Mouse (Mus musculus) CD4-positive, CD25-positive, alpha-beta regulatory T cell, adult 9 weeks (primary cell): ENCODE measurements around the gene Dnmbp. TPM values are rescaled to one million over a fixed set of nuclear protein-coding genes. Genes with fewer than 3 reads are reported as not detected.

Source experiments
- polyA plus RNA-seq: library from polyadenylated mRNA; unstranded; fragments of 100-300 nt; shearing (Covaris generic); gene quantifications from one replicate; pipeline ENCODE4 v1.2.1, GENCODE M21; 2017

Dnmbp gene
- polyA plus RNA-seq: 7.3 TPM

DNA sequence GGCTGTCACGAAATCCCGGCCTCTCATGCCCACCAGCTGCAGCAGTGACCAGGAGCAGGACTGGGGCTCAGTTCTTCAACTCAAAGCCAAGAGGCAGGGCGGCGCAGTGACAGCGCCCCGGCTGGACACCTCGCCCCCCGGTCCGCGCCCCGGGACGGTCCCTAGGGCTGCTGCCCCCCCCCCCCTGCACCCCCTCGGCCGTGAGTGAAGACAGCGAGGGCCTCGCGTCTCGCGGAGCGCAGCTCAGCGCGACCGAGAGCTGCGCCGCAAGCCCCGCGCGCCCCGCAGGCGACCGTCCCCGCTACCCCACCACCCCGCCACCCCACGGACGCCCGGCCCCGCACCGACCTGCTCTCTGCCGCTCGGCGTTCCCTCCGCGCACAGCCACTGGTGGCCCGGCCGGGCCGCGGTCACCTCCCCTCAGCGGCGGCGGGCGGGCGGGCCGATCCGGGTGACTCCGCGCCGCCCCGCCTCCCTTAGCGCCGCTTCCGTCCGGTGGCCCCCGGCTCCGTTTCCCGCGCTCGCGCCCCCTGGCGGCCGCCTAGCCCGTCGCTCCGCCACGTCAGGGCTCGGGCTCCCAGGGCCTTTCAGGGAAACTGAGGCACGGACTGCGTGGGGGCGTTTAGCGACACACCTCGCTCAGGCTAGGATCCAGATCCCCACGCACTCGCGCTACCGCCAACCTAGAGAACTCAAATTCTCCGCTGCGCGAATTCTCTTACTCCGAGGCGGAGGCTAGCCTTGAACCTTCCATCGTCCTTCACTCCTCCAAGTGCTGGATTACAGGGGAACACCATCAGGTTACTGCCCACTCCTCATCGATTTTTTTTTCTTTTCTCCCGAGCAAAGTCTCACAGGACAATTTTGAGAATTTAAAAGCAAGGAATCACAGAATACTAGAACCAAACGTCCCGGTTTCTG is at the start of gene Dnmbp:
Dnmbp (minus strand) TSS at position 423 of the 921 bp plus-strand sequence.

DNA sequence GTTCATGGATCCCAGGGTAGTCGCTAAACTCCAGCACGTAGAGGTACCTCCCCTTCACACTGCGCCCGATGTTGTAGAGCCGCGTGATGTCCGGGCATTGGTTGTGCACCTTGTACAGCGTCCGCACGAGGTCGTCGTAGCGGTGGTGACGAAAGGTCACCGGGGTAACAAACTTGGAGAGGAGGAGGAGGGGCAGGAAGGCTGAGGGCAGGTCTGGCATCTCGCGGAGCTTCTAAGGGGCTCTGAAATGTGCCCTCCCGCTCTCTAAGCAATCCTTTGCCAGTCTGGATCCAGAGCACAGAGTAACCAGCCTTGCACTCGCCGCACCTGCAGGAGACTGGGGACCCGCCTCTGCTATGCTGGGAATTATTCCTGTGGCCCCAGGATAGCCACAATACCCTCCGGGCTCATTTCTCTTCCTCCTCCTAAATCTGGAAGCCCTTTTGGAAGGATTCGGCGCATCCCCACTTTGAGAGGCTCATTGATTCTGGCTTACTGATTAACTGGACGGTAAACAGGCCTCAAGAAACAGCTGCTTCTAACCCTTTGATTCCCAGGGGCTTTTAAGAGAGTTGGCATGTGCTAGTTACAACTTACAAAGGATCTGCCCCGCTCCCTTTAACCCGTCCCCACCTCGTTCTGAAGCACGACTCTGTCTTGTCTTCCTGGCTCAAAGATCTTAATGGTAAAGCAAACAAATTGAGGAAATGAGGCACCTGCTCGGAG is 46.2 kb upstream of the Dnmbp start, which contains the start of gene Cpn1:
Cpn1 (minus strand) TSS at position 488 of the 726 bp plus-strand sequence.

Other genes starting within 250 kb of the Dnmbp start
- gene Cutc, start 187.2 kb downstream of the Dnmbp start, polyA plus RNA-seq: 14.6 TPM
- 40.5 TPM for gene Cox15, start 187.2 kb downstream of the Dnmbp start, polyA plus RNA-seq
- not detected for gene Abcc2, start 158.0 kb downstream of the Dnmbp start, polyA plus RNA-seq
- gene Cpn1, start 46.4 kb upstream of the Dnmbp start, polyA plus RNA-seq: not detected
- gene Cyp2c23, start 89.0 kb upstream of the Dnmbp start, polyA plus RNA-seq: not detected
- gene Erlin1, start 129.6 kb upstream of the Dnmbp start, polyA plus RNA-seq: 6.0 TPM
- gene Chuk, start 167.3 kb upstream of the Dnmbp start, polyA plus RNA-seq: 25.3 TPM
- gene Cwf19l1, start 195.7 kb upstream of the Dnmbp start, polyA plus RNA-seq: 45.0 TPM
- 141 TPM for gene Bloc1s2, start 206.3 kb upstream of the Dnmbp start, polyA plus RNA-seq